Mouse (Mus musculus) frontal cortex, postnatal 14 days (tissue): ENCODE data around the gene Mreg.

Experiments used
- DNase-seq, 2 experiments: peaks; one replicate each; pipeline ENCODE4 v3.0.0; 2022; ENCODE audit warnings: low spot score in 2 of 2

Gene Mreg

DNA sequence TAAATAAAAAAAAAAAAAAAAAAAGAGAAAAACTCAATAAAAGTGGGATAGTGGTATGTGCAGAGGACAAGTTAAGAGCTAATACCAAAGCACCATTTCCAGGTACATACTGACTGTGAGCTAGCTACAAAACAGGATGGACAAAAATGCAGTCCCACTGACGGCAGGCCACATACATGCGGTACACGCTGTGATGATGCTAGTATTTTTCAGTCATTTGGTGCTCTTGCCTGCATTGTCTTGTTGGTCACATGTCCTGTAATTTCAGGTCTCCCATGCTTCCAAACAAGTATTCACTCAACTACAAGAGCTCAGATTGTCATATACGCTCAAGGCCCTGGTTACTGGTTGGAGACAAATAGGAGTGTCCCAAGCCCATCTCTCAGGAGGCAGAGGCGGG is 15.4 kb upstream of the Mreg start:
- DNase-seq = no peak

DNA sequence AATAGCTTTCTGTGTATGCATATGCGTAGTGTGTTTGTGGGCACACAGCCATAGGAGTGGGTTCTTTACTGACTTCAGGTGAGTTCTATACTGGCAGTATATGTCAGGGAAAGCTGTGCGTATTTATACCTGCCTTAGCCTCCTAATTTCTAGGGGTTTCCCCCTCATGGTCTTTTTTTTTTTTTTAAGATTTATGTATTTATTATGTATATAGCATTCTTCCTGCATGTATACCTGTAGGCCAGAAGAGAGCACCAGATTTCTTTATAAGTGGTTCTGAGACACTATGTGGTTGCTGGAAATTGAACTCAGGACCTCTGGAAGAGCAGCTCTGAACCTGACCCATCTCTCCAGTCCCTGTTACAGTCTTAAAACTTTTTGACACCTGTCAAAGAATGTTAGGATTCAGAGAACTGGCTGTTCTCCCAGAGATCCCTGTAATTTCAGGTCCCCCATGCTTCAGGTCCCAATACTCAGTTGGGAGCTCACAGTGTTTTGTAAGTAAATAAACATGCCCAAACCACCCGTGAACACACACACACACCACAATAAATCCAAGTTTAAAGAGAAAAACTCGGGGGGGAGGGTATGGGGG is 14.9 kb upstream of the Mreg start:
- no peak for DNase-seq

DNA sequence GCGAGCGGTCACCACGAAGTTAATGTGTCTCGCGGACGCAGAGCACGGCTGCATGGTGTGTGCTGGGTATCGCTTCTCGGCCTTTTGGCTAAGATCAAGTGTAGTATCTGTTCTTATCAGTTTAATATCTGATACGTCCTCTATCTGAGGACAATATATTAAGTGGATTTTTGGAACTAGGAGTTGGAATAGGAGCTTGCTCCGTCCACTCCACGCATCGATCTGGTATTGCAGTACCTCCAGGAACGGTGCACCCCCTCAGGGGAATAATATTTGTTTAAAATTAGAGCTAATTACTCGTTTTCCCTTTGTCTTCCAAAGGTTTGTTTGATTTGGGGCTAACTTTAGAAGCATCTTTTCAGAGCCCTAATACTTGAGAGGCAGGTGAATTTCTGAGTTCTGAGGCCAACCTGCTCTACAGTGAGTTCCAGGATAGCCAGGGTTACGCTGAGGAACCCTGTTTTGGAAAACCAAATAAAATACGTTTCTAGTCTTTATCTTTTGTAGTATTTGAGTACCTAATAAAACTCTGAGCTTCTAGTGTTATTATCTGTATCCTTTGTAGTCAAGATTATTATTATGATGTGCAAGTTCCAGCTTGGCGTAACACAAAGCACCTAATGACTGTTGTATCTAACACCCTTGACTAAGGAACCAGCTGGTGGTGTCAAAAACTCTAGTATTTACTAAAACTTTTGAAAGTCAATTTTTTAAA is 14.2 kb upstream of the Mreg start:
- peak in 1 of 2 experiments; percentile 25 for DNase-seq

DNA sequence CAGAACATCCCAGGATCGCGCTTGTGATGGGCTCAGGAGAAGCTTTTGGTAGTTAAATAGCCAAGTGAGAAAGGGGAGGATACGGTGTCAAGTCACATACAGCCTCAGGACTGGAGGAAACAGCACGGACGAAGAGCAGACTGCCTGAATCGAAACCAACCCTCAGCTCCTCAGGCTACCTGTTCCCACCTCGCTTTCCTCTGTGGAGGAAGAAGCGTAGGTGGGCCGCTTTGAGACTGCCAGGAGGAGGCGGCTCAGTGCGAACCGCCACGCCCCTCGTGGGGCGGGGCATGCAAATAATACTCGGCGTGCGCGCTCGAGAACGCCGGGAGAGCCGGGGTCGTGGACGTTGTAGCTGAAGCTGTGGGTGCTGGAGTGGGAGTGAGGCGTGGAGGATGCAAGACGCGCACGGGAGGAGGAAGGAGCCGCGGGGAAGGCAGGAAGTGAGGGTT is 13.6 kb upstream of the Mreg start:
- peak; percentile 58 to 64 for DNase-seq

- no peak for DNase-seq
These were observed 13.1 kb upstream of the Mreg start for GRCm38 (mm10) chr1:72225054-72225718.

DNA sequence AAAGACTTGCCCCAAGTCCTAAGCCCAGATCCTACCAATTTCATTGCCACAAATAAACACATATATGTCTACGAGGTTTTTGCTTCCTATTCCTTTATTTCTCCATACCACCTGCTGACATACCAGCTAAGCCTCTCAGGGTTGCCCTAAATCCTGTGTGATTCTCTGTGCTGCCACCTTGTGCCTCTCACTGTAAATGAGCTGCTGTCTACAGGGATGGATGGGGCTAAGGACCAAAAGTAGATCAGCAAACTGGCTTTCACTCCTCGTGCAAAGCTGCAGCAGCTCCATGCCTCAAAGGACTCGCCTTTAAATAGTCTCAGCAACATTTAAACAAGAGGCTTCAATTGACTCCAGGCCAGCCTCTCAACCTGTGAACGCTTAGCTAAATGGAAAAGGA is 7.9 kb upstream of the Mreg start:
- DNase-seq = peak; percentile 29

DNA sequence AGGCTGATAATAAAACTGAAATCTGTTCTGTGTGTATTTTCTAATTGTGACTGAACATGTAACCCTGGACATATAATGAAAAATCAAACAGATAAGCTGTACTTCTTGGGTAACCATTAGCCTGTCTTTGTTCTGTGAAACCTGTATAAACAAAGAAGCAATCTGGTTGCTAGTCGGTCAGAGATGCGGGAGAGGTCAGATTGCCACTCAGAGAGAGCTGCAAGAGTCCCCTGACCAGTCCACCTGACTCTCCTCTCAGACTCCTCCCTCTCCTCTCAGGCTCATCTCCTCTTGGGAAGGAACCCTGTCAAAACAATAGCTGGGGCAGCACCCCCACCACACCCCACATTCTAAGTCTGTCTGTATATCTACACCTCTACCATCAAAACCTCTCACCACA is 7.0 kb upstream of the Mreg start:
- DNase-seq = no peak

- DNase-seq = no peak
These were observed 6.5 kb upstream of the Mreg start for GRCm38 (mm10) chr1:72218626-72219025.

GRCm38 (mm10) chr1:72216761-72217160 is 4.7 kb upstream of the Mreg start:
- DNase-seq = no peak

DNA sequence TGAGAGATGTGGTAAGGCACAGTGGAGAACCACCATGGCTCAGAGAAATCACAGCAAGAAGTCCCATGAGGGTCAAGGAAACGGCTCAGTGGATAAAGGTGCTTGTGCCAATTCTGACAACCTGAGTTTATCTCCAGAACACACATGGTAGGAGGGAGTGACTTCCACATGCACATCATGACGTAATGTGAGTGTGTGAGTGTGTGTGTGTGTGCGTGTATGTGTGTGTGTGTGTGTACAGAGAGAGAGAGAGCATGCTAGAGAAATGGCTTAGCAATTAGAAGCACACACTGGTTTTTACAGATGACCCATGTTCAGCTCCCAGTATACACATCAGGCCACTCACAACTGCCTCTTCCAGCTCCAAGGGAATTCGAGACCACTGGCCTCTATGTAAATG is 3.1 kb upstream of the Mreg start:
- no peak for DNase-seq

DNA sequence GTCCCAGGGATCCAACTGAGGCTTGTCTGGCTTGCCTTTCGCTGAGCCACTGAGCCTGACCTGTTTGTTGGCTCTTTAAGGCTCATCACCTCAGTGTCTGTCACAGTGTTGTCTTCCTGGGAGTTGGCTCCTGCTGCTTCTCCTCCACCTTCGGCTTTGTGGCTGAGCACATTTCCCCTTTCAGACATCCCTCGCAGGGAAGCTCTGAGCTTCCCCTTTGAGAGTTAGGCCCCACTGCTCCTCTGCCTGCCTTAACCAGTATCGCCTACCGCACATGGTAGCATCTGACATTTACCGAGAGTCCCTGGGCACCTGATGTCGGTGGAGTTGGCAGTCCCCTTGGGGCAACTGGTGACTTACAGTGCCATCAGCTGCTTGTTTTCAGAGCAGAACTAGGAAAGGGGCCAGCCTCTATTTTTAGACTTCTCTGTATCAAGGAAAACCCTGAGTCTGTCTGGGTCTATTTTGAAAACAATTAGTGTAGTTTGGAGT is 2.4 kb upstream of the Mreg start:
- no peak for DNase-seq

GRCm38 (mm10) chr1:72213954-72214353 is 1.8 kb upstream of the Mreg start:
- DNase-seq = no peak

DNA sequence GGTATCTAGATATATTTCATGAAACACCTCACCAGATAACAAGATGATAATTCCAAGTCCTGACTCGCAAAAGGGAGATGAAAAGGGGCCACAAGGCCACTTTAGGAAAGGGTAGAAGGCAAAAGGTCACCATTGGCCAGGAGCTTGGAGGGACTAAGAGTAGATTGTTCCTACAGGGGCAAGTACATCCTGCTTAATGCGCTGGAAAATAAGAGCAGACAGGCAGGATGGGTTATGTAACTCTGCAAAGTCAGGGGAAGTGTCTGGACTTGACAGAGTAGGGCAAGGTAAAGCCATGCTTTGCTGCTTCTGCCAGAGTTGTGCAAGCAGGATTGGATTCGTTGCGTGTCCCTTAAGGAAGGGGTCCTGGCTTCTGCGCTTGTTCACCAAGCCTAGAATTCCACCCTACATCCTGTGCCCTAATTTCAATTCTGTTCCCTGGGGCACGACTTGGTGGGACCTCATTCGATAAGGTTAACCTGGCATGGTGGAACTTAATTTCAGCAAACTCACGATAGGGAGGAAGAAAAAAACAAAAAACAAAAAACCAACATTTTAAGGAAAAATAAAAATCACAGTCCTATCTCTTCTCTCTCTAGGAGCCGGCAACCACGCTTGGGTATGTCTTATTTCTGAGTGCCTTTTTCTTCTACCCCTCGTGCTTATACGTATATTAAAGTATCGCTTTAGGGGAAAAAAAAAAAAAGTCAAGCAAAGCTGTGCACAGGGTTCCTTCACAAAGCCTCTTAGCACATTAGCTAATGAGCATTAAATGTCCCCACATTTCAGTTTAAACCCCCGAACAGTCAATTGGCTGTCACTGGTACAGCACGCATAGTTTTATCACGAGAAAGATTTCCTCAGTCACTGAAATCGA is 1.1 kb downstream of the Mreg start:
- no peak for DNase-seq

- no peak for DNase-seq
These were observed 4.0 kb downstream of the Mreg start for GRCm38 (mm10) chr1:72208095-72208494.

DNA sequence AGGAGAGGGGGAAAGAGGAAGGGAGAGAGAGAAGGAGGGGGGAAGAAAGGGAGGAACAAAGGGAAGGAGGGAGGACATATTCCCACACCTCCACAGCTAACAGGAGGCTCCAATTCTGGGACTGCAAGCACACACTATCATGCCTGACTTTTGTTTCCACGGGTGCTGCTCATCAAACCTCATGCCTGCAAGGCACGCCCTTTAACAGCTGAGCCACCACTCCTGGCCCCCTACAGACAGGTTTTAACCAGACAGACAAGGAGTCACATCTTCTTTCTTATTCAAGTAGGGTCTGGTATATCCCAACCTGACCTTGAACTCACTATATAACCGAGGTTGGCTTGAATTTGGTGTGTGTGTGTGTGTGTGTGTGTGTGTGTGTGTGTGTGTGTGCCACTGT is 7.0 kb downstream of the Mreg start:
- DNase-seq = no peak

DNA sequence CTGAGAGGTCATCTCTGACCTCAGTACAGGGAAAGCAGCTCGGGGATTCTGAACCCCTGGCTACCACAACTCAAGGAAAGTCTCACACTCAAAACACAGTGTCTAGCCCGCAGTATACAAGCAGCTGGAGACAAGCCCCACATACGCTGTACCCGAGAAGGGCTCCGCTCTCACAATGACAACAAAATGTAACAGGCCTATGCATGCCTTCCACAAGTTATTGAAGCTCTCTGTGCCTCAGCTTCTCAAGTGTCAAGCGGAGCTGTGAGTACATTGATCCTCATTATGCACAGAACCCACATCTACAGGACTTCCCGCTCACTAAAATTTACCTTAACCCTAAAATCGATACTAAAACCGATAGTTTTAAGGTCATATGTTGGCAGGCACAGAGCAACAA is 8.9 kb downstream of the Mreg start:
- DNase-seq = no peak

- no peak for DNase-seq
These were observed 9.4 kb downstream of the Mreg start for GRCm38 (mm10) chr1:72202705-72203104.

- DNase-seq = no peak
These were observed 10.0 kb downstream of the Mreg start for GRCm38 (mm10) chr1:72202068-72202467.

- DNase-seq = no peak
These were observed 11.0 kb downstream of the Mreg start for GRCm38 (mm10) chr1:72201126-72201525.

- no peak for DNase-seq
These were observed 13.8 kb downstream of the Mreg start for GRCm38 (mm10) chr1:72198142-72198806.

DNA sequence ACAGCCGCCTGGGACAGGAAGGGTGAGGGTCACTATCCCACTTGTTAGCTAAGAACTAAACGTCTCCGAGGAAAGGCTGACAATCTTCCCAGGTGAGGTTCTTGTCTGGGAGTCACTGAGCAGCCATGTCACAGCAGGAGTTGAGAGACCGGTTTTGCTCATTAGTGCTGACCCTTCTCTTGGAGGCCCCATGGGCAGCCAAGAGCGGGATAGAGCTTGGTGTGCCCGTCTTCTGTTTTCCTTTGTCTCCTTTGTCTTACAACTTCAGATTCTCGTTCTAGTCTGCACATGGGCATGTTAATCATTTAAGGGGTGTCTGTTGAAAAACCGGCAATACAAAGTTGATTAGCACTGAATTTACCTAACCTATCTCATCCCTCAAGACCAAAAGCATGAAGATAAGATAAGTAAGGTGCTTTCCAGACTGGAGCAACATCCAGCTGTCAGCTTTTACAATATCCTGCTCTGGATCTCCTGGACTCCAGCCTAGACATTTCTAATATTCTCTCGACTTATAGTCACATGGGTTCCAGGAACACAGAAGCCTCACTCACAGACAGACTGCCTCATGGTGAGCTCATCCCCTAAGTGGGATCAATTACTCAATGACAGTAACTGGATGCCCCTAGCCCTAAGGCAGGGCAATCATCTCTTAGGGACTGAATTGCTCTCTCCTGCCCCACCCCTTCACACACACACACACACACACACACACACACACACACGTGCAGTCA is 15.3 kb downstream of the Mreg start:
- DNase-seq = no peak
